Mouse (Mus musculus): ENCODE results near the gene Tbc1d4.

DNA sequence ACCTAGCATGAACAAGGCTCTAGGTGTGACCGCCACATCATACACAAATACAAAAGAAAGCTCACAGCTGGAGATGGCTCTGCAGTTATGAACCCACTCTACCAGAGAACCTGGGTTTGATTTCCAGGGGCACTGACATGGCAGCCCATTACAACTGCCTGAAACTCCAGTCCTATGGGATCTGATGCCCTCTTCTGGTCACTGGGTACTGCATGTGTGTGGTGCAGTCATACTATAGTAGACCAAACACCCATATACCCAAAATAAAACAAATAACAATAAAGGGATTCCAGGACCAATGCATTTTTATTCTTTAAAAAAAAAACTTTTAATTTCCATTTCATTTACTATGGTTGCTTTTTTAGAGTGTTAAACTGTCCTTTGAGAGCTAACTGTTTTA, 26.8 kb upstream of the Tbc1d4 start:
- TF ChIP-seq CTCF (IDR thresholded peaks at IDR 0.05; ENCODE audit: extremely low read depth, insufficient read depth, insufficient read length, insufficient replicate concordance) (no peak), POLR2A (IDR thresholded peaks at IDR 0.05; ENCODE audit: low read depth, low read length) (no peak)

Measured in spleen, adult 2 months (tissue).